Mouse (Mus musculus) brain, embryonic 14.5 days (tissue): Measurements from ENCODE around the gene Pgap1. TPM values are rescaled to one million over a fixed set of nuclear protein-coding genes. Genes with fewer than 3 reads are reported as not detected.
A peak's percentile ranks its signal among the peaks of the same experiment; 100 is the strongest.

ENCODE experiments used
- DNase-seq: peaks from one replicate; pipeline ENCODE4 v3.0.0-alpha.2; 2011; ENCODE audit warnings: low read depth
- CTCF ChIP-seq: fragments of 200-500 bp; IDR thresholded peaks from 2 replicates; pipeline ENCODE4 v1.5.1; 2012; ENCODE audit warnings: inconsistent platforms, mild to moderate bottlenecking, moderate library complexity, borderline replicate concordance; ENCODE audit not compliant: insufficient read depth, insufficient read length; ENCODE audit errors: extremely low read depth
- POLR2A ChIP-seq: fragments of 200-500 bp; IDR thresholded peaks from 2 replicates; pipeline ENCODE4 v1.6.1; 2012; ENCODE audit warnings: mild to moderate bottlenecking, inconsistent platforms, borderline replicate concordance; ENCODE audit not compliant: poor library complexity, insufficient read depth, insufficient read length, severe bottlenecking; ENCODE audit errors: extremely low read depth
- polyA plus RNA-seq: library from polyadenylated mRNA; depleted of rRNA; stranded (reverse); fragments of >200 nt; gene quantifications from 2 replicates; pipeline ENCODE4 v1.2.3, GENCODE M21; 2012; rRNA removed

Pgap1 gene
- 19.5 and 24.4 TPM in 2 replicates for polyA plus RNA-seq

DNA sequence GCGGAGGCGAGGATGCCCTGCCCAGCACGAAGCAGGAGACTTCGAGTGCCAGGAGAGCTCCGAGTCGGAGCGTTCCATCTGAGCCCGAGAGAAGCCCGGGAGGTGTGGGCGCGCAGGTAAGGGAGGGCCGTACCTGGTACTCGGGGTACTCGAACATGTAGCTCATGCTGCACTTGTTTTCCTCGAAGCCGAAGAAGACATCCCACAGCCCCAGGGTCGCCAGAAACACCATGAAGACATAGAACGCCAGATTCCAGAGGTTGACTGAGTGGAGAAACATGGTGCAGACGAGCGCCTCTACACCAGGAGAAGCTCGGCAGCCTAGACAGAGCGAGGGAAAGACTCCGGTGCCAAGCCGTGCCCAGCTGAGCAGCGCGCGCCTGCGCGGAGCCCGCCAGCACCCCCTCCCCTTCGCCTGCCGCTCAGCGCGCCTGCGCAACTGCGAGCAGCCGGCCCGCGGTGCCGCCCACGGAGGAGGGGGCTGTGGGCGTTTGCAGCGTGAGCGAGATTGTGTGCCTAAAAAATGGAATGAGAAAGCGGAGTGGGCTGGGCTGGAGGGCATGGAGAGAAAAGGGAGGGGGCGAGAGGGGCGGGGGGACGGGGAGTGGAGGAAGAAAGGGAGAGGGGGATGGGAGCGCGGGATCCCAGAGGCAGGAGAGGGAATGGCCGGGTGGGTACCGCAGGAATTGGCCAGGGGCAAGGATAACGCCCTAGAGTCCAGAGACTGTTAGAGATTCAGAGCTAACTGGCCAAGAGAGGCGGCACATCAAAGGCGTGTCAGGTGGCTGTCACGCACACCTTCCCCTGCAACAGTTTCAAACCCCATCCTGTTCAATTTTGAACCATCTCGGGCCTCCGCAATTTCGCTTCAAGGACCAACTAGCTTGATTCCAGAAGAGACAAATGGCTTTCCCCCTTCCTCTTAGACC lies at the start of gene Pgap1:
Gene Pgap1, minus strand, starts transcription at position 384 of the 929 bp plus-strand sequence.
- DNase-seq, result peak; percentile 98
- TF ChIP-seq POLR2A (peak; percentile 39), CTCF (no peak; the same call in 1 of the 2 replicates)

GRCm38 (mm10) chr1:54606936-54607335 lies 49.5 kb upstream of the Pgap1 start:
- no peak for TF ChIP-seq POLR2A
- no peak for TF ChIP-seq CTCF
- no peak for DNase-seq

DNA sequence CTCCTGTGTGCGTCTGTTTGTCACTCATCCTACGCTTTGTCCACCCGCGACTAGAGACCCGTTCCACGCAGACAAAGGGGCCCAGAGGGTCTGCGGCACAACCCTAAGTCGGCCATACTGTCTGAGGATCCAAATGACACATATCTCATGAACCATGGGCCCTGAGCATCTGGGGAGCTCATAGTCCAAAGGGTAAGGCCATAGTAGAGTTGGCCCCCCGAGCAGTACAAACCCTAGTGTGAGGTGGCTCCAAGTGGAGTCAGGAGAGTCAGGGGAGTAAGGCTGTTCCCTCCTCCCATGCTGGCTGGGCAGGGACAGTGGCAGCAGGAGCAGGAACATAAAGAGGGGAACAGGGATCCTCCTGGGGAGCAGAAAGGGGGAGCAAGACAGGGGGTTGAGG lies 44.2 kb upstream of the Pgap1 start:
- no peak for TF ChIP-seq POLR2A
- no peak for TF ChIP-seq CTCF
- DNase-seq, result no peak

- no peak for DNase-seq
- no peak for TF ChIP-seq POLR2A
- no peak for TF ChIP-seq CTCF
These were observed 42.8 kb upstream of the Pgap1 start for GRCm38 (mm10) chr1:54600275-54600674.

GRCm38 (mm10) chr1:54597594-54598217 lies 40.2 kb upstream of the Pgap1 start:
- DNase-seq, result peak; percentile 52
- TF ChIP-seq CTCF (no peak), POLR2A (no peak)

GRCm38 (mm10) chr1:54596151-54596550 lies 38.7 kb upstream of the Pgap1 start:
- DNase-seq, result no peak
- TF ChIP-seq POLR2A, result no peak
- no peak for TF ChIP-seq CTCF

GRCm38 (mm10) chr1:54587076-54587475 lies 29.6 kb upstream of the Pgap1 start:
- DNase-seq, result no peak
- TF ChIP-seq POLR2A (no peak), CTCF (no peak)

GRCm38 (mm10) chr1:54585971-54586555 lies 28.6 kb upstream of the Pgap1 start:
- no peak for DNase-seq
- TF ChIP-seq CTCF (no peak), POLR2A (no peak)

- no peak for TF ChIP-seq POLR2A
- peak; percentile 62 for DNase-seq
These were observed 27.9 kb upstream of the Pgap1 start for GRCm38 (mm10) chr1:54585278-54585846.

DNA sequence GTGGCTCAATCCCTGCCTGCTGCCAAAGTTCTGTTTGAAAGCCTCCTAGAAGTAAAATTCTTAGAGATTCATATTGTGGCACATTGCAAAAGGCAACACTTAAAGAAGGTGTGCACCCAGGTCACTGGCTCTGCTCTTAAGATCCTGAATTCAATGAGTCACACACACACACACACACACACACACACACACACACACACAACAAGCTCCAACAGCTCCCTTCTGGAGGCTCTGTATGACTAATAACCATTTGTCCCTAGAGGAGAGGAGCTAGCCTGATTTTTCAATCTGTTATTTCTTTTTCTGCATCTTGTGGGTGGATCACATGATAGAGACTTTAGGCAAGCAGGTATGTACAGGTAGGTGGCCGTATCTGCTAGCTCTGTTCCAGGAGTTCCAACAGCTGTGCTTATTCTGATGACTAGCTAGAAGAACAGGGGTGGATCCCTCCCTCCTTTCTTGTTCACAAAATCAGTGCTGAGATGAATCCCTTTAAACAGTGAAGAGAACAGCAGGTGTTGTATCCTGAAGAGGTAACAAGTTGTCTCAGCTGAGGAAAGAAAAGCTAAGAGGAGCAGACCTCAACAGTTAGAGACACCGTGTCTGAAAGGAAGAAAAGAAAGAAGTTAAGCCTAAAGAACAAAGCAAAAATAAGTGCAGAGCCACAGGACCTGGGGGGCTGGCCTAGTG lies 27.2 kb upstream of the Pgap1 start:
- TF ChIP-seq POLR2A (no peak), CTCF (no peak)
- DNase-seq, result no peak

- TF ChIP-seq POLR2A, result no peak
- no peak for TF ChIP-seq CTCF
- DNase-seq, result peak; percentile 89
These were observed 21.1 kb upstream of the Pgap1 start for GRCm38 (mm10) chr1:54578358-54579184.

- no peak for TF ChIP-seq CTCF
- no peak for TF ChIP-seq POLR2A
- DNase-seq, result no peak
These were observed 11.6 kb upstream of the Pgap1 start for GRCm38 (mm10) chr1:54569102-54569501.
